ENCODE assay signal across 8 mouse cellular contexts in the genomic region with DNA sequence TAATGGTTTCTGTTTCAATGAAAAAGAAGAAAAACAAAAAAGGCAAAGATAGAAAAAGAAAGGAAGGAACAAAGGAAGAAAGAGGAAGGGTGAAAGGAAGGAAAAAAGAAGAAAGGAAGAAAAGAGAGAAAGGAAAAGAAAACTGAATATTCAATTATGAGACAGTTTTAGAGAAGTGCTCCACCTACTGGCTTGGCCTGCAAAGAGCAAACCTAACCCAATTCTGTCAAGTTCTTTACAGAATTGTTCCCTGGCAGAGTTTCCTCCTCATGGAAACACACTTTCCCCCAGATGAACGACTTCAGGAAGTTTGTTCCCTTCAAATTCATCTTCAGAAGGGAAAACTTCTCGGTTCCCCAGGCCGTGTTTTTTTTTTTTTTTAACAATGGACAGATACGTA. TPM values are rescaled to one million over a fixed set of nuclear protein-coding genes. Genes with fewer than 3 reads are reported as not detected.
DNase-seq lines count a peak whose midpoint lies in the region; ATAC-seq and TF ChIP-seq lines count a peak whose summit lies in the region.
"Had no signal": no experiment of that assay in that cellular context is flagged by ENCODE, and none has a peak within 500 bp of the region (broad histone marks: within the 10 kb centered on the region; RNA-seq: fewer than 3 reads in every experiment).

No protein-coding gene starts in this region.

- no peaks in the 10 kb centered on the region for H3K4me1 ChIP-seq in kidney, postnatal 0 days (replicated peaks; ENCODE audit: insufficient read depth, low read length)
- H3K4me1 ChIP-seq in forebrain, embryonic 12.5 days: no peaks in the 10 kb centered on the region

- no peak overlapping the region for H3K27ac ChIP-seq in kidney, postnatal 0 days
- no peak overlapping the region for H3K27ac ChIP-seq in forebrain, embryonic 12.5 days

- no peak for ATAC-seq in kidney, postnatal 0 days (replicated peaks; ENCODE audit: low FRiP score, low read depth)
- ATAC-seq in granulocyte monocyte progenitor cell, adult 5-6 weeks (replicated peaks; ENCODE audit: poor library complexity, severe bottlenecking): 0 out of 2 replicates have a peak, but pooled peaks have one; percentile 30
- ATAC-seq in forebrain, embryonic 12.5 days (ENCODE audit: low FRiP score): no peak

- peak; percentile 66 for TF ChIP-seq CTCF in kidney, postnatal 0 days (IDR thresholded peaks at IDR 0.05; ENCODE audit: low read depth)

- no peak overlapping the region for H3K9ac ChIP-seq in kidney, postnatal 0 days (ENCODE audit: low read depth, low read length)
- H3K9ac ChIP-seq in forebrain, embryonic 12.5 days: no peak overlapping the region

- H3K27me3 ChIP-seq in kidney, postnatal 0 days (ENCODE audit: insufficient read depth, low read length): no peaks in the 10 kb centered on the region
- no peaks in the 10 kb centered on the region for H3K27me3 ChIP-seq in forebrain, embryonic 12.5 days

- 23% methylated on average over 4 of the region's 4 CpGs for WGBS in kidney, postnatal 0 days
- 28% methylated on average over 4 of the region's 4 CpGs for WGBS in forebrain, embryonic 12.5 days

- H3K4me2 ChIP-seq in kidney, postnatal 0 days (ENCODE audit: low read length): no peak overlapping the region
- H3K4me2 ChIP-seq in forebrain, embryonic 12.5 days: no peak overlapping the region

- H3K36me3 ChIP-seq in kidney, postnatal 0 days (ENCODE audit: insufficient read depth, low read length): no peaks in the 10 kb centered on the region
- H3K36me3 ChIP-seq in forebrain, embryonic 12.5 days (replicated peaks): no peaks in the 10 kb centered on the region

- DNase-seq in kidney, postnatal 0 days (ENCODE audit: low spot score): peak; percentile 51
- no peak for DNase-seq in kidney, adult 11 months
- DNase-seq in urinary bladder, postnatal 25 days (ENCODE audit: low spot score): peak; percentile 8
- DNase-seq in urinary bladder, postnatal 10 days (ENCODE audit: low spot score): no peak
- DNase-seq in c-Kit-positive CD71-positive TER-119-positive erythroid progenitor cells, embryonic 14.5 days (ENCODE audit: low spot score): no peak

- H3K4me3 ChIP-seq in kidney, postnatal 0 days (replicated peaks; ENCODE audit: low read depth, low read length): no peak overlapping the region
- no peak overlapping the region for H3K4me3 ChIP-seq in forebrain, embryonic 12.5 days (replicated peaks)

- no peaks in the 10 kb centered on the region for H3K9me3 ChIP-seq in kidney, postnatal 0 days (replicated peaks; ENCODE audit: low read length)
- H3K9me3 ChIP-seq in forebrain, embryonic 12.5 days: no peaks in the 10 kb centered on the region

RNA-seq across cellular contexts. Expression of a gene that starts 3.2 kb away (rescaled TPM):
- polyA plus RNA-seq in kidney, postnatal 0 days (2015; fragmentation: Nextera tagmentation; extraction: Ambion mirVana): not detected in 2 replicates
- not detected in 2 replicates for total RNA-seq in granulocyte monocyte progenitor cell, adult 5-6 weeks (2014; fragmentation: Nextera tagmentation)
- total RNA-seq in granulocyte monocyte progenitor cell, adult 5-6 weeks (2017): not detected in 2 replicates
- not detected in 2 replicates for polyA plus RNA-seq in forebrain, embryonic 12.5 days (2016; fragmentation: Nextera tagmentation; extraction: Ambion mirVana)
- total RNA-seq: layer of hippocampus, postnatal 25 days had no signal

RNA-seq across cellular contexts. Expression of a gene that starts 4.2 kb away (rescaled TPM):
- polyA plus RNA-seq in kidney, postnatal 0 days (2015; fragmentation: Nextera tagmentation; extraction: Ambion mirVana): not detected in 2 replicates
- total RNA-seq in granulocyte monocyte progenitor cell, adult 5-6 weeks (2014; fragmentation: Nextera tagmentation): not detected in 2 replicates
- not detected in 2 replicates for total RNA-seq in granulocyte monocyte progenitor cell, adult 5-6 weeks (2017)
- polyA plus RNA-seq in forebrain, embryonic 12.5 days (2016; fragmentation: Nextera tagmentation; extraction: Ambion mirVana): not detected in 2 replicates
- total RNA-seq: layer of hippocampus, postnatal 25 days had no signal

RNA-seq across cellular contexts. Expression of a gene that starts 7.0 kb away (rescaled TPM):
- not detected in 2 replicates for polyA plus RNA-seq in kidney, postnatal 0 days (2015; fragmentation: Nextera tagmentation; extraction: Ambion mirVana)
- not detected in 2 replicates for total RNA-seq in granulocyte monocyte progenitor cell, adult 5-6 weeks (2014; fragmentation: Nextera tagmentation)
- total RNA-seq in granulocyte monocyte progenitor cell, adult 5-6 weeks (2017): not detected in 2 replicates
- polyA plus RNA-seq in forebrain, embryonic 12.5 days (2016; fragmentation: Nextera tagmentation; extraction: Ambion mirVana): not detected in 2 replicates
- total RNA-seq: layer of hippocampus, postnatal 25 days had no signal

RNA-seq across cellular contexts. Expression of a gene that starts 12.3 kb away (rescaled TPM):
- not detected in 2 replicates for polyA plus RNA-seq in kidney, postnatal 0 days (2015; fragmentation: Nextera tagmentation; extraction: Ambion mirVana)
- total RNA-seq in granulocyte monocyte progenitor cell, adult 5-6 weeks (2014; fragmentation: Nextera tagmentation): not detected in 2 replicates
- not detected in 2 replicates for total RNA-seq in granulocyte monocyte progenitor cell, adult 5-6 weeks (2017)
- polyA plus RNA-seq in forebrain, embryonic 12.5 days (2016; fragmentation: Nextera tagmentation; extraction: Ambion mirVana): not detected in 2 replicates
- total RNA-seq: layer of hippocampus, postnatal 25 days had no signal

RNA-seq across cellular contexts. Expression of a gene that starts 17.7 kb away (rescaled TPM):
- 0.09 TPM in 1 of 2 replicates, not detected in the other for polyA plus RNA-seq in kidney, postnatal 0 days (2015; fragmentation: Nextera tagmentation; extraction: Ambion mirVana)
- total RNA-seq in granulocyte monocyte progenitor cell, adult 5-6 weeks (2014; fragmentation: Nextera tagmentation): not detected in 2 replicates
- total RNA-seq in granulocyte monocyte progenitor cell, adult 5-6 weeks (2017): not detected in 2 replicates
- polyA plus RNA-seq in forebrain, embryonic 12.5 days (2016; fragmentation: Nextera tagmentation; extraction: Ambion mirVana): 0.15 TPM in 1 of 2 replicates, not detected in the other
- total RNA-seq: layer of hippocampus, postnatal 25 days had no signal

Comparison
In these comparisons a context has a peak if more than half of its experiments do, and no peak if none do; other contexts are left out.
1. DNase-seq: peak in kidney, postnatal 0 days (single experiment) and urinary bladder, postnatal 25 days (single experiment); none in kidney, adult 11 months (single experiment), urinary bladder, postnatal 10 days (single experiment) and c-Kit-positive CD71-positive TER-119-positive erythroid progenitor cells, embryonic 14.5 days (single experiment).